Mouse (Mus musculus) embryonic facial prominence, embryonic 13.5 days (tissue): ENCODE measurements around the gene Pex1. TPM values are rescaled to one million over a fixed set of nuclear protein-coding genes. Genes with fewer than 3 reads are reported as not detected.

Experiments used
- ATAC-seq: fragments of 200-750 bp; cut with Nextera tagmentation; 2 replicates; pipeline ENCODE4 v1.8.0; 2017; ENCODE audit warnings: low read depth; ENCODE audit not compliant: insufficient number of reproducible peaks, insufficient read depth, low FRiP score, low TSS enrichment
- H3K27ac ChIP-seq: fragments of 300-500 bp; sonication (generic); 2 replicates; pipeline ENCODE4 v1.5.1; 2015; ENCODE audit warnings: moderate library complexity, mild to moderate bottlenecking, inconsistent platforms
- H3K27me3 ChIP-seq: fragments of 300-500 bp; sonication (generic); 2 replicates; pipeline ENCODE4 v1.6.1; 2015; ENCODE audit warnings: mild to moderate bottlenecking, inconsistent platforms
- H3K36me3 ChIP-seq: fragments of 300-500 bp; sonication (generic); 2 replicates; pipeline ENCODE4 v1.6.1; 2015; ENCODE audit warnings: mild to moderate bottlenecking, inconsistent platforms
- H3K4me1 ChIP-seq: fragments of 300-500 bp; sonication (generic); 2 replicates; pipeline ENCODE4 v1.6.1; 2015; ENCODE audit warnings: inconsistent platforms
- H3K4me2 ChIP-seq: fragments of 300-500 bp; sonication (generic); 2 replicates; pipeline ENCODE4 v1.6.1; 2015; ENCODE audit warnings: moderate library complexity, mild to moderate bottlenecking, inconsistent platforms
- H3K4me3 ChIP-seq: fragments of 300-500 bp; sonication (generic); 2 replicates; pipeline ENCODE4 v1.5.1; 2015; ENCODE audit warnings: mild to moderate bottlenecking, inconsistent platforms
- H3K9ac ChIP-seq: fragments of 300-500 bp; sonication (generic); 2 replicates; pipeline ENCODE4 v1.6.1; 2015; ENCODE audit warnings: mild to moderate bottlenecking, inconsistent platforms
- H3K9me3 ChIP-seq: fragments of 300-500 bp; sonication (generic); 2 replicates; pipeline ENCODE4 v1.6.1; 2016; ENCODE audit warnings: inconsistent platforms
- WGBS: fragments of 180-500 bp; shearing (Covaris S2); methylation state at CpG from one replicate; pipeline ENCODE4 v1.1.7; 2015; ENCODE audit warnings: mixed read lengths; 5-methylcytosine and 5-hydroxymethylcytosine counted together
- polyA plus RNA-seq: library from polyadenylated mRNA; unstranded; fragments of >200 nt; fragmentation: Nextera tagmentation; extraction: Ambion mirVana; gene quantifications from 2 replicates; pipeline ENCODE4 v1.2.1, GENCODE M21; 2015

Pex1 gene
- 22.9 and 24.2 TPM in 2 replicates for polyA plus RNA-seq

- 0 out of 2 replicates have a peak within 1 kb of the TSS, but pooled peaks have one; percentile 35 for H3K27ac ChIP-seq
- no peaks in the 10 kb centered on the region for H3K9me3 ChIP-seq
- peak; percentile 97 for ATAC-seq
- H3K4me3 ChIP-seq: peak within 1 kb of the TSS; percentile 60
- peak within 1 kb of the TSS; percentile 85 for H3K4me2 ChIP-seq
- peaks cover 18% of the 10 kb centered on the region for H3K36me3 ChIP-seq
- under 1% methylated on average over 50 of the region's 50 CpGs for WGBS
- H3K4me1 ChIP-seq: peaks cover 15% of the 10 kb centered on the region
- H3K9ac ChIP-seq: peak within 1 kb of the TSS; percentile 70
- no peaks in the 10 kb centered on the region for H3K27me3 ChIP-seq
Observed at GRCm38 (mm10) chr5:3595693-3596398, at the start of gene Pex1. Pex1 (plus strand) TSS chr5:3596066.

- H3K4me1 ChIP-seq: peaks cover 10% of the 10 kb centered on the region
- H3K36me3 ChIP-seq: peaks cover 11% of the 10 kb centered on the region
- H3K4me3 ChIP-seq: no peak overlapping the region
- no peak overlapping the region for H3K27ac ChIP-seq
- H3K9ac ChIP-seq: no peak overlapping the region
- no peak overlapping the region for H3K4me2 ChIP-seq
- WGBS: 88% methylated on average over 1 of the region's 1 CpGs
- no peaks in the 10 kb centered on the region for H3K9me3 ChIP-seq
- no peak for ATAC-seq
- H3K27me3 ChIP-seq: no peaks in the 10 kb centered on the region
Observed at GRCm38 (mm10) chr5:3546226-3546625, 49.6 kb upstream of the Pex1 start.

- Histone ChIP-seq H3K27me3 (no peaks in the 10 kb centered on the region), H3K36me3 (peaks cover 28% of the 10 kb centered on the region), H3K4me3 (no peak overlapping the region), H3K9me3 (no peaks in the 10 kb centered on the region), H3K4me2 (no peak overlapping the region), H3K9ac (no peak overlapping the region), H3K4me1 (no peaks in the 10 kb centered on the region), H3K27ac (no peak overlapping the region)
- no peak for ATAC-seq
- WGBS: 96% methylated on average over 1 of the region's 1 CpGs
Observed at GRCm38 (mm10) chr5:3551481-3551880, 44.4 kb upstream of the Pex1 start.

DNA sequence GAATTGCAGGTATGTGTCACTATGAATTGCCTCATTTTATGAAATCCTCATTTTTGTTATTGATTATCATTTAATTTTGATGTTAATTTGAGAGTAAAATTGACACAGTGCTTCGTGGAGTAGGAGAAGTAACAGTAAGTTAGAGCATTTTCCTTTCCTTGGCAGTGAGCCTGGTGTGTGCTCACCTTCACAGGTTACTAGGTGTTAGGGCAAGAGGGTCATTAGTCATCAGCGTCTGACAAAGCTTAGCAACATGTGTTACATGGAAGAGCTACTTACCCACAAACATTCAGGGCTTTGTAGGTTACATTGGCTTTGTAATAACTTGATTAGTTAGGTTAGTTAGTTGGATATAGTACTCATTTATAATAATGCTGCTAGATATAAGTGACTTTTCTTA lies 41.7 kb upstream of the Pex1 start:
- H3K4me3 ChIP-seq: no peak overlapping the region
- no peak overlapping the region for H3K9ac ChIP-seq
- peaks cover 38% of the 10 kb centered on the region for H3K36me3 ChIP-seq
- no peak for ATAC-seq
- H3K9me3 ChIP-seq: no peaks in the 10 kb centered on the region
- no peaks in the 10 kb centered on the region for H3K27me3 ChIP-seq
- H3K4me1 ChIP-seq: no peaks in the 10 kb centered on the region
- no peak overlapping the region for H3K4me2 ChIP-seq
- H3K27ac ChIP-seq: no peak overlapping the region
- 89% methylated on average over 2 of the region's 2 CpGs for WGBS

DNA sequence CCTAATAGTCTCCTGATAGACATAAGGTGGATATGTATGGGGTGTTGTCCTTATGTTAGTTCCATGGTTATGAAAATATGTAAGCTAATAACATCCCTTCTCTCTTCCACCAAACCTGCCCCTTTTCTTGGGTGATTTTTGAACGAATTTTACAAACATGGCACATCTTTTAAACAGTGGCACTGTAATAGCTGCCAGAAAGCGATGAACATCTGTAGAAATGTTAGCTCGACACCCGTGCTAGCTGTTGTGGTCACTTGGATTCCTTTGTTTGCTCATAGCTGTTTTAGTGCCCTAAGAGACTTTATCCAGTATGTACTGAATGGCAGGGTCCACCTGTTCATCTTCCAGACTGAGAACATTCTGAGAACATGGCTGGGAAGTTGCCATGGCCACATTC lies 24.6 kb upstream of the Pex1 start, which contains the start of gene 1700109H08Rik:
TSS of gene 1700109H08Rik (plus strand) at position 301 of the 400 bp plus-strand sequence.
- ATAC-seq: no peak
- 95% methylated on average over 4 of the region's 4 CpGs for WGBS
- H3K27ac ChIP-seq: no peak within 1 kb of the TSS
- H3K4me1 ChIP-seq: no peaks in the 10 kb centered on the region
- H3K4me2 ChIP-seq: no peak within 1 kb of the TSS
- peaks cover 93% of the 10 kb centered on the region for H3K36me3 ChIP-seq
- no peaks in the 10 kb centered on the region for H3K27me3 ChIP-seq
- no peak within 1 kb of the TSS for H3K4me3 ChIP-seq
- no peak within 1 kb of the TSS; the same call in 1 of the 2 replicates for H3K9ac ChIP-seq
- 0 out of 2 replicates have a peak, but pooled peaks cover 3% of the 10 kb centered on the region for H3K9me3 ChIP-seq

- Histone ChIP-seq H3K4me2 (no peak overlapping the region), H3K27ac (no peak overlapping the region), H3K9me3 (0 out of 2 replicates have a peak, but pooled peaks cover 3% of the 10 kb centered on the region), H3K36me3 (peaks cover 97% of the 10 kb centered on the region), H3K9ac (no peak overlapping the region), H3K27me3 (no peaks in the 10 kb centered on the region), H3K4me1 (no peaks in the 10 kb centered on the region), H3K4me3 (no peak overlapping the region)
- WGBS: 90% methylated on average over 2 of the region's 2 CpGs
- ATAC-seq: no peak
Observed at GRCm38 (mm10) chr5:3574825-3575224, 21.0 kb upstream of the Pex1 start.

- Histone ChIP-seq H3K36me3 (peaks cover 93% of the 10 kb centered on the region), H3K9ac (no peak overlapping the region), H3K27ac (no peak overlapping the region), H3K4me3 (no peak overlapping the region), H3K27me3 (no peaks in the 10 kb centered on the region), H3K4me2 (no peak overlapping the region), H3K4me1 (no peaks in the 10 kb centered on the region), H3K9me3 (0 out of 2 replicates have a peak, but pooled peaks cover 3% of the 10 kb centered on the region)
- 93% methylated on average over 2 of the region's 2 CpGs for WGBS
- no peak for ATAC-seq
Observed at GRCm38 (mm10) chr5:3577939-3578338, 17.9 kb upstream of the Pex1 start.

DNA sequence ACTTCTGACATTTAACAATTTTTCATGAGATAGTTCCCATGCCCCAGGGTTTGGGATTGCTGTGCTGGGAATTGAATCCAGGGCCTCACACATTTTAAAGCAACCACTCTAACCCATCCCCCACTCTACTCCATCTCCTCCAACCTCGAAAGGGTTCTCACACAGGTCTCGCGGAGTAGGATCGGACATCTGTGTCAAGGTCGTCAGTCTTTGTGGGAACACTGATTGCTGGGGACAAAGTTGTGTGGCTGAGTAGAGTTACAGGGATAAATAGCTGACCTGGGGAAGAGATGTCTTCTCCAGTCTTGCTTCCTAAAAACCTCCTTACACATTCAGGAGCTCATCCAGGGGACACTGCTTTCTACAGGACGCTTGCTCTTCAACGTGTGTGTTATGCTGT lies 16.8 kb upstream of the Pex1 start:
- Histone ChIP-seq H3K4me3 (no peak overlapping the region), H3K4me1 (no peaks in the 10 kb centered on the region), H3K9ac (no peak overlapping the region), H3K27me3 (no peaks in the 10 kb centered on the region), H3K9me3 (no peaks in the 10 kb centered on the region), H3K27ac (no peak overlapping the region), H3K36me3 (peaks cover 91% of the 10 kb centered on the region), H3K4me2 (no peak overlapping the region)
- ATAC-seq: no peak
- WGBS: 94% methylated on average over 7 of the region's 7 CpGs

DNA sequence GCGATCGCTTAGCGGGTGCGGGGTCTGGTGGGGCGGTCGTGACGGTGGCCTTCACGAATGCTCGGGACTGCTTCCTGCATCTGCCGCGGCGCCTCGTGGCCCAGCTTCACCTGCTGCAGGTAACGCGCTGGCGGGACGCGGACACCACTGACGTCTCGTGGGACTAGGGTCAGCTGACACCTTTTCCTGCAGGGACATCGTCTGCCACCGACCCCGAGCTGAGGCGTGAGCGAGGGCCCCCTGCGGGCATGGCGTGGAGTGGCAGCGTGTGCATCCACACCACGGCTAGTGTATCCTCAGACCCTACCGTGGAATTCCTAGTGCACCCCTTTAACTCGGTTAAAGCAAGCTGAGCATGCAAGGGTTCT lies 517 bp downstream of the Pex1 start, which contains the start of gene Rbm48:
TSS of gene Rbm48 (minus strand) at position 187 of the 368 bp plus-strand sequence.
- Histone ChIP-seq H3K4me1 (peaks cover 15% of the 10 kb centered on the region), H3K4me2 (peak within 1 kb of the TSS; percentile 85), H3K27ac (0 out of 2 replicates have a peak within 1 kb of the TSS, but pooled peaks have one; percentile 35), H3K36me3 (peaks cover 13% of the 10 kb centered on the region), H3K27me3 (no peaks in the 10 kb centered on the region), H3K4me3 (peak within 1 kb of the TSS; percentile 60), H3K9ac (peak within 1 kb of the TSS; percentile 70), H3K9me3 (no peaks in the 10 kb centered on the region)
- WGBS: under 1% methylated on average over 31 of the region's 31 CpGs
- ATAC-seq: peak; percentile 82

- H3K9me3 ChIP-seq: no peaks in the 10 kb centered on the region
- H3K27ac ChIP-seq: no peak overlapping the region
- peak overlapping the region; percentile 70 for H3K9ac ChIP-seq
- peaks cover 15% of the 10 kb centered on the region for H3K4me1 ChIP-seq
- ATAC-seq: no peak
- H3K36me3 ChIP-seq: peaks cover 8% of the 10 kb centered on the region
- H3K27me3 ChIP-seq: no peaks in the 10 kb centered on the region
- H3K4me3 ChIP-seq: peak overlapping the region; percentile 60
- peak overlapping the region; percentile 85 for H3K4me2 ChIP-seq
Observed at GRCm38 (mm10) chr5:3597171-3597570, 1.3 kb downstream of the Pex1 start.

- H3K9ac ChIP-seq: no peak overlapping the region
- no peaks in the 10 kb centered on the region for H3K27me3 ChIP-seq
- peaks cover 7% of the 10 kb centered on the region for H3K36me3 ChIP-seq
- WGBS: 90% methylated on average over 5 of the region's 5 CpGs
- H3K4me1 ChIP-seq: peaks cover 15% of the 10 kb centered on the region
- no peaks in the 10 kb centered on the region for H3K9me3 ChIP-seq
- ATAC-seq: no peak
- no peak overlapping the region for H3K4me3 ChIP-seq
- no peak overlapping the region for H3K27ac ChIP-seq
- H3K4me2 ChIP-seq: no peak overlapping the region
Observed at GRCm38 (mm10) chr5:3598766-3599165, 2.9 kb downstream of the Pex1 start.

DNA sequence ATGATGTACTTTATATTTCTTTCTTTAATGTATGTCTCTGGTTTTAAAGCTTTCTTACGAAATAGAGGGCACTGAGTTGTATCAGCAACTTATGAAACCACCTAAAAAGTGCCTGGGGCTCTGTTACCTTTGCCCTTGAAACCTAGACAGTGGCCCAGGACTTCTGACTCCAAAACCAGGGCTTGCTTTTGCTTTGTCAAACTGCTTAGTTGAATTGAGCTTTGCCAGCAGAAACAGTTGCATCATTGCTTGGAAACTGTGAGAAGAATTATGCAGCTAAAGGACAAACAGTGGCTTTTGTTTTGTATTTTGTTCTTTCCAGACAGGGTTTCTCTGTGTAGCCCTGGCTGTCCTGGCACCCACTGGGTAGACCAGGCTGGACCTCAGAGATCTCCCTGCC lies 4.4 kb downstream of the Pex1 start:
- H3K36me3 ChIP-seq: peaks cover 20% of the 10 kb centered on the region
- H3K27me3 ChIP-seq: no peaks in the 10 kb centered on the region
- ATAC-seq: no peak
- H3K4me2 ChIP-seq: no peak overlapping the region
- no peak overlapping the region for H3K9ac ChIP-seq
- peaks cover 5% of the 10 kb centered on the region for H3K4me1 ChIP-seq
- no peak overlapping the region for H3K4me3 ChIP-seq
- H3K27ac ChIP-seq: no peak overlapping the region
- WGBS: 82% methylated on average over 1 of the region's 1 CpGs
- H3K9me3 ChIP-seq: no peaks in the 10 kb centered on the region
